Mouse (Mus musculus) left cerebral cortex, postnatal 14 days (tissue): ENCODE data around the gene Trim33. TPM values are rescaled to one million over a fixed set of nuclear protein-coding genes. Genes with fewer than 3 reads are reported as not detected.
A peak's percentile ranks its signal among the peaks of the same experiment; 100 is the strongest.

Experiments
- DNase-seq, 2 experiments: peaks; one replicate each; pipeline ENCODE4 v3.0.0; 2021 to 2022; ENCODE audit warnings: low spot score in 2 of 2, mixed read lengths in 1 of 2
- intact Hi-C: fragments of 180-260 bp; cut with DNase I; formaldehyde crosslinking; loops from one replicate; pipeline ENCODE4 v1.15.1; 2025
- total RNA-seq, 2 experiments: library from RNA; stranded (reverse); gene quantifications; 2 replicates each; pipeline ENCODE4 v1.2.3; 2021

Gene Trim33
- total RNA-seq, 2 experiments from 2014 or later: 54.5 to 55.0 TPM

GRCm38 (mm10) chr3:103386292-103387031, 107.4 kb downstream of the Trim33 start:
- intact Hi-C loops: no loop called here
- peak in 1 of 2 experiments; percentile 78 for DNase-seq

- intact Hi-C loops: loop anchor here (1.0 kb wide), 1 partner anchor 346 kb away; the partner anchor contains the start of gene Olfml3
- DNase-seq: peak; percentile 46 to 60
Measured at GRCm38 (mm10) chr3:103392613-103393258, 113.6 kb downstream of the Trim33 start.

- intact Hi-C loops: loop anchor here (1.0 kb wide), 1 partner anchor 345 kb away; the partner anchor contains the start of gene Olfml3
- no peak for DNase-seq
Measured at GRCm38 (mm10) chr3:103393283-103394060, 114.4 kb downstream of the Trim33 start.

- no peak for DNase-seq
- intact Hi-C loops: no loop called here
Measured at GRCm38 (mm10) chr3:103394121-103394520, 115.0 kb downstream of the Trim33 start.

GRCm38 (mm10) chr3:103397523-103397922, 118.4 kb downstream of the Trim33 start:
- DNase-seq: no peak
- intact Hi-C loops: no loop called here

- intact Hi-C loops: no loop called here
- no peak for DNase-seq
Measured at GRCm38 (mm10) chr3:103400807-103401206, 121.7 kb downstream of the Trim33 start.

GRCm38 (mm10) chr3:103401342-103402098, 122.4 kb downstream of the Trim33 start:
- peak; percentile 74 to 84 for DNase-seq
- intact Hi-C loops: no loop called here

DNA sequence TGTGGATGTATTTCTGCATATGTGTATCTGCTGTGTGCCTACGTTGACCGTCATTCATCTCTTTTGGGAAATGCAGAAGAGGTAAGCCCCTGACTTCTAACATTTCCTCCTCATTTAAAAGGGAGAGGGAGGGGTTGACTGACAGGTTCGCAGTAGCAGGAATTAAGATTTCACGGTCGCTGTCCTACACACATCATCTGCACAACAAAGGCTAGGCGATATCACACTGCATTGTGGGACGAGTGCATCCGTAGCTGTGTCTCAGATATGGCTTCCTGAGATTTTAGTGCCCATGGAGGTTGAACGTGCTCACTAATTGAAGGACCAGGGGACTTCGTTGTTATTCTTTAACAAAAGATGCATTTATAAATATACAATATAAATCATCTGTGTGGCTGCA, 123.1 kb downstream of the Trim33 start:
- intact Hi-C loops: no loop called here
- no peak for DNase-seq

DNA sequence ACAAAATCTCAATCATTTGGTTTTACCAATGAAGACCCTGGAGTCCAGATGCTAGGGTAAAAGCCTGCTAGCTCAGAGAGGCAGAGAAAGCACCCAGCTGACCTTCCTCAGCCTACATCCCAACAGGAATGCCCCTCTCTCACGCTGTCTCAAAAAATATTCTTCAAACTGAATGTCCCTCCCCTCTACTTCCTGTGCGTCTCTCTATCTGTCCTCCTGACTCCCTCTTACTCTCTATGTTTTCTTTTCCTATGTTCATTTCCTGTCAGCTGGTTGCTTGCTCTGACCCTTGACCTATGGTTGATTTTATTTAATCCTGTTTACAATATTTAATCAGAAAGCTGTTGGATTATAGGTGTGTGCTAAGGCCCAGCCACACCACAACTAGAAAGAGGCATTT, 126.0 kb downstream of the Trim33 start:
- no peak for DNase-seq
- intact Hi-C loops: no loop called here

GRCm38 (mm10) chr3:103405871-103406765, 127.0 kb downstream of the Trim33 start:
- intact Hi-C loops: no loop called here
- no peak for DNase-seq

Other genes starting within 250 kb of the Trim33 start
- 100 to 1,000 TPM; 114 to 125 TPM for gene Nras, start 221.0 kb upstream of the Trim33 start, total RNA-seq
- gene Ampd1, start 205.3 kb upstream of the Trim33 start, total RNA-seq: not detected
- gene Dennd2c, start 176.7 kb upstream of the Trim33 start, total RNA-seq: under 1 TPM; 0.81 to 0.89 TPM
- gene Bcas2, start 107.6 kb upstream of the Trim33 start, total RNA-seq: 10 to 100 TPM; 62.0 to 65.9 TPM